Mouse (Mus musculus): ENCODE measurements around the gene Scap. TPM values are rescaled to one million over a fixed set of nuclear protein-coding genes. Genes with fewer than 3 reads are reported as not detected.

Scap gene
- polyA plus RNA-seq, 1 experiment: 25.8 TPM

DNA sequence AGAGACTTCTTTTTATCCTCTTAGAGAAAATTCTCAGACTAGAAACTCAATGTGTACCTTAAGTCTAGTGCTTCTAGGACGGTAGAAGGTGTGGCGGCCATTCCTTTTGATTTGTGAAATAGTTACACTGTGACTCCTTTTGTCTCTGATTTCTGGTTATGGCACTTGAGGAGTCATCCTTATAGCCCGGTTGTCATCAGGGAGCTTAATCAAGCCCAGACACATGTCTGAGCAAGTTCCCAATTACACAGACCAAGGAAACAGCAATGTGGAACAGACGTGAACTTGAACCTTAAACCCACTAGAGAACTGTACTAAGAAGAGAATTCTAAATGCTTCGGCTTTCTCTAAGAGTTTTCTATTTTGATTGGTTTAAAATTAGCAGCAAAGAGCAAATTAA lies 17.1 kb downstream of the Scap start:
- no peak overlapping the region for H3K4me3 ChIP-seq (ENCODE audit: low read depth, low read length)
- no peaks in the 10 kb centered on the region for H3K9me3 ChIP-seq (replicated peaks; ENCODE audit: control insufficient read depth, insufficient read depth, low read length, poor library complexity, severe bottlenecking)
- H3K27ac ChIP-seq (ENCODE audit: insufficient read depth, low read length): no peak overlapping the region; the same call in 1 of the 2 replicates
- H3K4me1 ChIP-seq (ENCODE audit: control insufficient read depth, insufficient read depth, low read length): no peaks in the 10 kb centered on the region
- no peak overlapping the region for H3K9ac ChIP-seq (ENCODE audit: low read depth, poor library complexity, severe bottlenecking)
- H3K36me3 ChIP-seq (ENCODE audit: control insufficient read depth, insufficient read depth, low read length, poor library complexity, severe bottlenecking): no peaks in the 10 kb centered on the region
- no peaks in the 10 kb centered on the region for H3K27me3 ChIP-seq (ENCODE audit: control insufficient read depth, insufficient read depth, low read length, poor library complexity, severe bottlenecking)
- TF ChIP-seq CTCF (IDR thresholded peaks at IDR 0.05; ENCODE audit: low read depth, low read length) (no peak), POLR2A (IDR thresholded peaks at IDR 0.05; ENCODE audit: insufficient read depth, low read length) (no peak), EP300 (IDR thresholded peaks at IDR 0.05; ENCODE audit: insufficient read depth, low read depth, low read length) (no peak)

DNA sequence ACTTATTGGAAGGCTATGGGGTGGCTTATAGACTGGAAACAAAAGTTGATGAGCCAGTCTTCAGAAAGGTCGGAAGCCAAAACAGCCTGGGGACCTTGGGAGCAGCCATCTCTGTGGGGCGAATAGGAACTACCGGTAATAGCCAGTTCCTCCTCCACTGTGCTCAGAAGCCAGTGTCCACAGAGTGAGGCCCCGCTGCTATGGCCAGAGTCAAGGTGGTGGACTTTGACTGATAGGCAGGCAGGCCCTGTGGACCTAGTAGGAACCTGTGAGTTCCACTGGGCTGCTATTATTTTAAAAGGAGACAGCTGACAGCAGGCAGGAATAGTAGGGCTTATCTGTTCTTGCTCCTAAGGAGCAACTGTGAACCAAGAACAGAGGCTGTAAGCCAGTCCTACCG lies 17.5 kb downstream of the Scap start:
- no peak overlapping the region for H3K27ac ChIP-seq (ENCODE audit: insufficient read depth, low read length)
- TF ChIP-seq EP300 (IDR thresholded peaks at IDR 0.05; ENCODE audit: insufficient read depth, low read depth, low read length): no peak
- no peak for TF ChIP-seq POLR2A (IDR thresholded peaks at IDR 0.05; ENCODE audit: insufficient read depth, low read length)
- TF ChIP-seq CTCF (IDR thresholded peaks at IDR 0.05; ENCODE audit: low read depth, low read length): no peak
- no peak overlapping the region for H3K4me3 ChIP-seq (ENCODE audit: low read depth, low read length)
- no peak overlapping the region for H3K9ac ChIP-seq (ENCODE audit: low read depth, poor library complexity, severe bottlenecking)
- H3K36me3 ChIP-seq (ENCODE audit: control insufficient read depth, insufficient read depth, low read length, poor library complexity, severe bottlenecking): no peaks in the 10 kb centered on the region
- no peaks in the 10 kb centered on the region for H3K27me3 ChIP-seq (ENCODE audit: control insufficient read depth, insufficient read depth, low read length, poor library complexity, severe bottlenecking)
- no peaks in the 10 kb centered on the region for H3K4me1 ChIP-seq (ENCODE audit: control insufficient read depth, insufficient read depth, low read length)
- no peaks in the 10 kb centered on the region for H3K9me3 ChIP-seq (replicated peaks; ENCODE audit: control insufficient read depth, insufficient read depth, low read length, poor library complexity, severe bottlenecking)

- Histone ChIP-seq H3K27ac (ENCODE audit: insufficient read depth, low read length) (no peak overlapping the region), H3K4me1 (ENCODE audit: control insufficient read depth, insufficient read depth, low read length) (no peaks in the 10 kb centered on the region), H3K9ac (ENCODE audit: low read depth, poor library complexity, severe bottlenecking) (no peak overlapping the region), H3K27me3 (ENCODE audit: control insufficient read depth, insufficient read depth, low read length, poor library complexity, severe bottlenecking) (no peaks in the 10 kb centered on the region), H3K4me3 (ENCODE audit: low read depth, low read length) (no peak overlapping the region), H3K9me3 (replicated peaks; ENCODE audit: control insufficient read depth, insufficient read depth, low read length, poor library complexity, severe bottlenecking) (no peaks in the 10 kb centered on the region), H3K36me3 (ENCODE audit: control insufficient read depth, insufficient read depth, low read length, poor library complexity, severe bottlenecking) (no peaks in the 10 kb centered on the region)
- TF ChIP-seq POLR2A (IDR thresholded peaks at IDR 0.05; ENCODE audit: insufficient read depth, low read length) (no peak), CTCF (IDR thresholded peaks at IDR 0.05; ENCODE audit: low read depth, low read length) (no peak), EP300 (IDR thresholded peaks at IDR 0.05; ENCODE audit: insufficient read depth, low read depth, low read length) (no peak)
Measured at GRCm38 (mm10) chr9:110351350-110351749, 18.3 kb downstream of the Scap start.

DNA sequence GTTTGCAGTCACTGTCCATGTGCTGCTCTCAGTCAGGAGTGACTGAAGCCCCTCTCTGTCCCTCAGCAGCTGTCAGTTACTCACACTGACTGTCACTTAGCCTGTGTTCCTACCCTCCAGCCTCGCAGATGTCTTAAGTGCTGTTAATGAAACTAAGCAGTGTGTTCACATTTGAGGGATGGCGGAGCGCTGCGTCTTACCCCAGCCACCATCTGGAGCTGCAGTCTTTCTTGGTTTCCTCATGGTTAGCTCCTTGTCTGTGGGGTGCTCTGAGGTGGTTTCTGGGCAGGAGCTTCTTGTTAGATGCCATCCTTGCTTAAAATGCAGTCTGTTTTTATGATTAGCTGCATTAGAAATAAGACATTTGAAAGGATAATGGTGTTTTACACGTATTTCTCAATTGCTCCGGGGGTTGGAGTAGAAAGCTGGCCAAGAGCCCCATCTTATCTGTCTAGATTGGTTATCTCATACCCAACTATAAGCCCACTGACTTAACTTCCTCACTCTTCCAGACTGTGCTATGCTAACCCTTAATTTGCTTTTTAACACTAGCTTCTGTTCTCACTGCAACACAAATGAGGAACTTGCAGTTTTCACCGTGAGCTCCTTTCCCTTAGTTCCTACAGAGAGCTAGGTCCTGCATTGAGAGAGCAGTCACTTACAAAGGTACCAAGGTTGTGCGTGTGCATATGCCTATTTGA lies 19.0 kb downstream of the Scap start:
- no peaks in the 10 kb centered on the region for H3K27me3 ChIP-seq (ENCODE audit: control insufficient read depth, insufficient read depth, low read length, poor library complexity, severe bottlenecking)
- no peaks in the 10 kb centered on the region for H3K36me3 ChIP-seq (ENCODE audit: control insufficient read depth, insufficient read depth, low read length, poor library complexity, severe bottlenecking)
- no peaks in the 10 kb centered on the region for H3K4me1 ChIP-seq (ENCODE audit: control insufficient read depth, insufficient read depth, low read length)
- no peak overlapping the region for H3K9ac ChIP-seq (ENCODE audit: low read depth, poor library complexity, severe bottlenecking)
- TF ChIP-seq POLR2A (IDR thresholded peaks at IDR 0.05; ENCODE audit: insufficient read depth, low read length) (no peak), EP300 (IDR thresholded peaks at IDR 0.05; ENCODE audit: insufficient read depth, low read depth, low read length) (no peak), CTCF (IDR thresholded peaks at IDR 0.05; ENCODE audit: low read depth, low read length) (no peak)
- no peak overlapping the region for H3K4me3 ChIP-seq (ENCODE audit: low read depth, low read length)
- no peak overlapping the region for H3K27ac ChIP-seq (ENCODE audit: insufficient read depth, low read length)
- no peaks in the 10 kb centered on the region for H3K9me3 ChIP-seq (replicated peaks; ENCODE audit: control insufficient read depth, insufficient read depth, low read length, poor library complexity, severe bottlenecking)

- Histone ChIP-seq H3K4me1 (ENCODE audit: control insufficient read depth, insufficient read depth, low read length) (no peaks in the 10 kb centered on the region), H3K27ac (ENCODE audit: insufficient read depth, low read length) (no peak overlapping the region), H3K9ac (ENCODE audit: low read depth, poor library complexity, severe bottlenecking) (no peak overlapping the region), H3K27me3 (ENCODE audit: control insufficient read depth, insufficient read depth, low read length, poor library complexity, severe bottlenecking) (no peaks in the 10 kb centered on the region), H3K9me3 (replicated peaks; ENCODE audit: control insufficient read depth, insufficient read depth, low read length, poor library complexity, severe bottlenecking) (no peaks in the 10 kb centered on the region), H3K4me3 (ENCODE audit: low read depth, low read length) (no peak overlapping the region), H3K36me3 (ENCODE audit: control insufficient read depth, insufficient read depth, low read length, poor library complexity, severe bottlenecking) (no peaks in the 10 kb centered on the region)
- TF ChIP-seq POLR2A (IDR thresholded peaks at IDR 0.05; ENCODE audit: insufficient read depth, low read length): no peak
Measured at GRCm38 (mm10) chr9:110358341-110358740, 25.3 kb downstream of the Scap start.

- Histone ChIP-seq H3K4me3 (ENCODE audit: low read depth, low read length) (no peak overlapping the region), H3K9me3 (replicated peaks; ENCODE audit: control insufficient read depth, insufficient read depth, low read length, poor library complexity, severe bottlenecking) (no peaks in the 10 kb centered on the region), H3K27ac (ENCODE audit: insufficient read depth, low read length) (no peak overlapping the region), H3K4me1 (ENCODE audit: control insufficient read depth, insufficient read depth, low read length) (no peaks in the 10 kb centered on the region), H3K36me3 (ENCODE audit: control insufficient read depth, insufficient read depth, low read length, poor library complexity, severe bottlenecking) (no peaks in the 10 kb centered on the region), H3K9ac (ENCODE audit: low read depth, poor library complexity, severe bottlenecking) (no peak overlapping the region), H3K27me3 (ENCODE audit: control insufficient read depth, insufficient read depth, low read length, poor library complexity, severe bottlenecking) (no peaks in the 10 kb centered on the region)
- TF ChIP-seq EP300 (IDR thresholded peaks at IDR 0.05; ENCODE audit: insufficient read depth, low read depth, low read length): no peak
- no peak for TF ChIP-seq POLR2A (IDR thresholded peaks at IDR 0.05; ENCODE audit: insufficient read depth, low read length)
- TF ChIP-seq CTCF (IDR thresholded peaks at IDR 0.05; ENCODE audit: low read depth, low read length): no peak
Measured at GRCm38 (mm10) chr9:110361299-110361698, 28.2 kb downstream of the Scap start.
